Comparison of ENCODE assay signal across 21 mouse cellular contexts in genomic region chr13:109406341-109406740, GRCm38 (mm10).
DNase-seq lines count a peak whose midpoint lies in the region; ATAC-seq and TF ChIP-seq lines count a peak whose summit lies in the region.
"Had no signal": no experiment of that assay in that cellular context is flagged by ENCODE, and none has a peak within 500 bp of the region (broad histone marks: within the 10 kb centered on the region; RNA-seq: fewer than 3 reads in every experiment).

No protein-coding gene starts in this region.

- H3K27ac ChIP-seq in heart, postnatal 0 days (ENCODE audit: low read depth) = no peak overlapping the region
- H3K27ac ChIP-seq: embryonic facial prominence, embryonic 13.5 days; forebrain, embryonic 12.5 days; heart, embryonic 10.5 days; hindbrain, embryonic 13.5 days; hindbrain, postnatal 0 days had no signal

- DNase-seq in heart, adult 18-20 months = peak; percentile 3 to 10
- DNase-seq in heart, adult 11 months = no peak
- DNase-seq in heart, postnatal 0 days (ENCODE audit: low spot score) = peak; percentile 28
- no peak for DNase-seq in heart, postnatal 4 days
- no peak for DNase-seq in layer of hippocampus, adult 11-12 months (ENCODE audit: low spot score)
- DNase-seq: adrenal gland, postnatal 14 days; cerebellum, adult 18-20 months; cerebellum, adult 9-11 months; cerebellum, postnatal 36 days; kidney, adult 11 months had no signal

- no peaks in the 10 kb centered on the region for H3K4me1 ChIP-seq in heart, postnatal 0 days (ENCODE audit: control insufficient read depth, insufficient read depth)
- H3K4me1 ChIP-seq: embryonic facial prominence, embryonic 13.5 days; forebrain, embryonic 12.5 days; hindbrain, embryonic 13.5 days had no signal

- H3K36me3 ChIP-seq in heart, postnatal 0 days (replicated peaks; ENCODE audit: control insufficient read depth, insufficient read depth, low read length) = no peaks in the 10 kb centered on the region
- H3K36me3 ChIP-seq: embryonic facial prominence, embryonic 13.5 days; forebrain, embryonic 12.5 days; heart, embryonic 10.5 days; hindbrain, embryonic 13.5 days had no signal

- TF ChIP-seq CTCF in heart, postnatal 0 days (IDR thresholded peaks at IDR 0.05; ENCODE audit: low read depth) = no peak

- 54% methylated on average over 8 of the region's 8 CpGs for WGBS in heart, postnatal 0 days

- no peak for ATAC-seq in heart, postnatal 0 days (ENCODE audit: insufficient read depth, low read depth)
- ATAC-seq in granulocyte monocyte progenitor cell, adult 5-6 weeks (replicated peaks; ENCODE audit: poor library complexity, severe bottlenecking) = peak; percentile 80
- ATAC-seq in megakaryocyte progenitor cell, adult 5-6 weeks (replicated peaks; ENCODE audit: poor library complexity) = peak; percentile 50; the same call in 1 of the 2 replicates
- ATAC-seq: activated CD4-positive, CD25-positive, alpha-beta regulatory T cell, adult 4 months; forebrain, embryonic 16.5 days; hindbrain, postnatal 0 days; Patski had no signal

- no peaks in the 10 kb centered on the region for H3K27me3 ChIP-seq in heart, postnatal 0 days (ENCODE audit: control insufficient read depth, insufficient read depth, low read length)
- H3K27me3 ChIP-seq: CH12.LX; embryonic facial prominence, embryonic 13.5 days; forebrain, embryonic 12.5 days; hindbrain, embryonic 13.5 days; Patski had no signal

- 0 out of 2 replicates have a peak overlapping the region, but pooled peaks have one; percentile 16 for H3K4me2 ChIP-seq in heart, postnatal 0 days (ENCODE audit: low read depth, low read length)
- H3K4me2 ChIP-seq: embryonic facial prominence, embryonic 13.5 days; forebrain, embryonic 12.5 days; hindbrain, embryonic 13.5 days had no signal

- H3K9me3 ChIP-seq in heart, postnatal 0 days (replicated peaks; ENCODE audit: control insufficient read depth, low read length) = no peaks in the 10 kb centered on the region
- H3K9me3 ChIP-seq: embryonic facial prominence, embryonic 13.5 days; forebrain, embryonic 12.5 days; heart, embryonic 10.5 days; hindbrain, embryonic 13.5 days had no signal

- TF ChIP-seq EP300 in heart, postnatal 0 days (IDR thresholded peaks at IDR 0.05; ENCODE audit: low read depth) = no peak

- H3K9ac ChIP-seq in heart, postnatal 0 days (replicated peaks; ENCODE audit: low read depth, low read length) = no peak overlapping the region
- H3K9ac ChIP-seq: embryonic facial prominence, embryonic 13.5 days; forebrain, embryonic 12.5 days; hindbrain, embryonic 13.5 days had no signal

- no peak overlapping the region for H3K4me3 ChIP-seq in heart, postnatal 0 days (ENCODE audit: low read depth, low read length)
- H3K4me3 ChIP-seq: embryonic facial prominence, embryonic 13.5 days; forebrain, embryonic 12.5 days; heart, embryonic 10.5 days; hindbrain, embryonic 13.5 days had no signal

Comparison
In these comparisons a context has a peak if more than half of its experiments do, and no peak if none do; other contexts are left out.
1. DNase-seq: peak in heart, adult 18-20 months (2 of 2) and heart, postnatal 0 days (single experiment); none in heart, adult 11 months (single experiment), heart, postnatal 4 days (single experiment) and layer of hippocampus, adult 11-12 months (single experiment).